Mouse (Mus musculus) monocyte, adult 5-6 weeks (primary cell): ENCODE measurements around the gene Gm45234. TPM values are rescaled to one million over a fixed set of nuclear protein-coding genes. Genes with fewer than 3 reads are reported as not detected.

Source experiments
- ATAC-seq: fragments of 153-309, 156-312 bp; replicated peaks from 2 replicates; pipeline ENCODE4 v1.8.0; 2017; ENCODE audit warnings: mild to moderate bottlenecking; ENCODE audit not compliant: low TSS enrichment, insufficient number of reproducible peaks, severe bottlenecking, poor library complexity, low FRiP score
- total RNA-seq: library from RNA; stranded (forward); fragments of 200-1000, 200-491, 200-594 nt; gene quantifications from 3 replicates; pipeline ENCODE4 v1.2.3, GENCODE M21; 2017

The Gm45234 gene
- total RNA-seq, 1 experiment from 2014 or later = 0.19 TPM

GRCm38 (mm10) chr6:124768704-124769044 is 12.9 kb upstream of the Gm45234 start:
- ATAC-seq = no peak

GRCm38 (mm10) chr6:124767920-124768703 is 12.3 kb upstream of the Gm45234 start:
- no peak; the same call in 1 of the 2 replicates for ATAC-seq

- ATAC-seq = no peak
Measured at GRCm38 (mm10) chr6:124767536-124767919, 11.7 kb upstream of the Gm45234 start.

- no peak for ATAC-seq
Measured at GRCm38 (mm10) chr6:124765951-124766350, 10.1 kb upstream of the Gm45234 start.

- peak; percentile 84 for ATAC-seq
Measured at GRCm38 (mm10) chr6:124759259-124759658, 3.4 kb upstream of the Gm45234 start.

GRCm38 (mm10) chr6:124758849-124759232 is 3.0 kb upstream of the Gm45234 start:
- no peak for ATAC-seq

- no peak for ATAC-seq
Measured at GRCm38 (mm10) chr6:124757909-124758848, 2.4 kb upstream of the Gm45234 start.

- ATAC-seq = no peak
Measured at GRCm38 (mm10) chr6:124757351-124757880, 1.6 kb upstream of the Gm45234 start.

GRCm38 (mm10) chr6:124756652-124757350 is 980 bp upstream of the Gm45234 start:
- ATAC-seq = no peak

GRCm38 (mm10) chr6:124755306-124755705 is 515 bp downstream of the Gm45234 start:
- ATAC-seq = no peak

GRCm38 (mm10) chr6:124753861-124754260 is 2.0 kb downstream of the Gm45234 start:
- ATAC-seq = no peak

- no peak for ATAC-seq
Measured at GRCm38 (mm10) chr6:124750405-124750804, 5.4 kb downstream of the Gm45234 start.

GRCm38 (mm10) chr6:124746654-124747632 is 8.9 kb downstream of the Gm45234 start:
- no peak for ATAC-seq

GRCm38 (mm10) chr6:124746296-124746605 is 9.6 kb downstream of the Gm45234 start:
- ATAC-seq = no peak

GRCm38 (mm10) chr6:124745490-124746295 is 10.1 kb downstream of the Gm45234 start:
- peak; percentile 61 for ATAC-seq

- no peak for ATAC-seq
Measured at GRCm38 (mm10) chr6:124744755-124745321, 11.0 kb downstream of the Gm45234 start.

GRCm38 (mm10) chr6:124743647-124744046 is 12.2 kb downstream of the Gm45234 start:
- ATAC-seq = no peak
